ENCODE assay signal across 15 mouse cellular contexts in the genomic region with DNA sequence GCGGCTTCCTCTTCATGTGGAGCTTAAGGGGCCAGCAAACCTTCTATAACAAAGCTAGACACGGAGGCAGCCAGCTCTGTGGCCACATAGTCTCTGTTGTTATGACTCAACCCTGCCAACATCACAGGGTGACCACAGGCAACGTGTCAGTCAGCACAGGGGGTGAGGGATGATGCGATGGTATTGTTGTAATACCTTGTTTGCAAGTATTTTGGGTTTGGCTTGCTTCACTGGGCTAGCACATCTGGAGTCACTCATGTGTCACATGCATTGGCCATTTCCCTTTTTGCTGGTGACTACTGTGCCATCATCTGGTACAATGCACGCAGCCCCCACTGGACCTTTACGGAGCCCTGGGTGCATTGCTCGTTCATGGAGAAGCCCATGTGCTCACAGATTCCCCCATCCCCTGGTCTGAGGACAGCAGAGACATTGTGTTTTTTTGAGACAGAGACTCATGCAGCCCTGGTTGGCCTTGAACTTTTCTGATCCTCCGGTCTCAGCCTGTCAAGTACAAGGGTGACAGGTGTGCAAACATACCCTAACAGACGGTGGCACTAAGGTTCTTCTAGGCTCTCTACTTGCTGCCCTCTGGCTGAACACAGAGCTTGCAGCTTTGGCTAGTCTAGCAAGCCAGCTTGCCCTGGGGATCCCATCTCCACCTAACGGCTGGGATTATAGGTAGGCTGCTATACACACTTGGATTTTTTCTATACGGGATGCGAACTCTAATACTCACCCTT. TPM values are rescaled to one million over a fixed set of nuclear protein-coding genes. Genes with fewer than 3 reads are reported as not detected.
A peak's percentile ranks its signal among the peaks of the same experiment; 100 is the strongest.
DNase-seq lines count a peak whose midpoint lies in the region; ATAC-seq and TF ChIP-seq lines count a peak whose summit lies in the region.
"Had no signal": no experiment of that assay in that cellular context is flagged by ENCODE, and none has a peak within 500 bp of the region (broad histone marks: within the 10 kb centered on the region; RNA-seq: fewer than 3 reads in every experiment).

No protein-coding gene starts in this region.

- no peak for TF ChIP-seq CTCF in bone marrow, adult 2 months (IDR thresholded peaks at IDR 0.05; ENCODE audit: control insufficient read depth, insufficient read depth, low read length)

- no peaks in the 10 kb centered on the region for H3K9me3 ChIP-seq in heart, embryonic 11.5 days (replicated peaks; ENCODE audit: control insufficient read depth, low read length)
- H3K9me3 ChIP-seq in heart, embryonic 10.5 days, result no peaks in the 10 kb centered on the region
- H3K9me3 ChIP-seq in neural tube, embryonic 15.5 days (replicated peaks), result no peaks in the 10 kb centered on the region
- no peaks in the 10 kb centered on the region for H3K9me3 ChIP-seq in midbrain, embryonic 11.5 days (ENCODE audit: control insufficient read depth, low read length)
- H3K9me3 ChIP-seq: stomach, embryonic 15.5 days had no signal

- no peaks in the 10 kb centered on the region for H3K27me3 ChIP-seq in heart, embryonic 11.5 days (ENCODE audit: control insufficient read depth, insufficient read depth, low read length)
- no peaks in the 10 kb centered on the region for H3K27me3 ChIP-seq in heart, embryonic 10.5 days (ENCODE audit: insufficient read depth, poor library complexity, severe bottlenecking)
- H3K27me3 ChIP-seq in neural tube, embryonic 15.5 days (replicated peaks), result no peaks in the 10 kb centered on the region
- no peaks in the 10 kb centered on the region for H3K27me3 ChIP-seq in midbrain, embryonic 11.5 days (ENCODE audit: control insufficient read depth, insufficient read depth, low read length)
- H3K27me3 ChIP-seq: stomach, embryonic 15.5 days had no signal

- peaks cover 17% of the 10 kb centered on the region for H3K36me3 ChIP-seq in heart, embryonic 11.5 days (ENCODE audit: control insufficient read depth, insufficient read depth, low read length)
- peaks cover 77% of the 10 kb centered on the region for H3K36me3 ChIP-seq in heart, embryonic 10.5 days
- peaks cover 24% of the 10 kb centered on the region for H3K36me3 ChIP-seq in neural tube, embryonic 15.5 days
- peaks cover 5% of the 10 kb centered on the region; the same call in 1 of the 2 replicates for H3K36me3 ChIP-seq in midbrain, embryonic 11.5 days (ENCODE audit: control insufficient read depth, insufficient read depth, low read length)

- no peak for ATAC-seq in heart, embryonic 11.5 days (replicated peaks; ENCODE audit: insufficient number of reproducible peaks, low FRiP score, low TSS enrichment)
- no peak for ATAC-seq in neural tube, embryonic 15.5 days (ENCODE audit: low FRiP score)
- no peak for ATAC-seq in midbrain, embryonic 11.5 days (ENCODE audit: low FRiP score)

- no peak for DNase-seq in heart, embryonic 10.5 days (ENCODE audit: low spot score)
- DNase-seq in A20 (ENCODE audit: low read depth, low spot score), result peak; percentile 96
- DNase-seq in monocyte, adult 2 months (ENCODE audit: low read depth in 1 of 2, low spot score in 2 of 2), result peak; percentile 62 to 64
- DNase-seq in midbrain, embryonic 11.5 days (ENCODE audit: low spot score, missing footprints), result no peak
- DNase-seq in kidney, postnatal 25 days, result no peak
- DNase-seq: cerebellum, adult 2 months; heart, postnatal 10 days; kidney, adult 9 months; liver; right cerebral cortex, postnatal 4 days had no signal

- WGBS in heart, embryonic 11.5 days (ENCODE audit: insufficient replicate concordance), result 87% methylated on average over 12 of the region's 12 CpGs
- WGBS in heart, embryonic 10.5 days, result 88% methylated on average over 12 of the region's 12 CpGs
- WGBS in bone marrow, adult 2 months, result 62% methylated on average over 12 of the region's 12 CpGs
- 92% methylated on average over 12 of the region's 12 CpGs for WGBS in neural tube, embryonic 15.5 days
- WGBS in midbrain, embryonic 11.5 days, result 93% methylated on average over 12 of the region's 12 CpGs

- H3K4me1 ChIP-seq in heart, embryonic 11.5 days (ENCODE audit: control insufficient read depth, insufficient read depth, low read length), result 0 out of 2 replicates have a peak, but pooled peaks cover 2% of the 10 kb centered on the region
- H3K4me1 ChIP-seq in heart, embryonic 10.5 days, result peaks cover 19% of the 10 kb centered on the region; the same call in 1 of the 2 replicates
- peaks cover 11% of the 10 kb centered on the region for H3K4me1 ChIP-seq in bone marrow, adult 2 months (ENCODE audit: control insufficient read depth, insufficient read depth, low read length)
- H3K4me1 ChIP-seq in neural tube, embryonic 15.5 days, result peaks cover 4% of the 10 kb centered on the region; the same call in 1 of the 2 replicates
- no peaks in the 10 kb centered on the region for H3K4me1 ChIP-seq in midbrain, embryonic 11.5 days (ENCODE audit: control insufficient read depth, insufficient read depth, low read length)

- no peak overlapping the region for H3K4me2 ChIP-seq in heart, embryonic 11.5 days
- no peak overlapping the region for H3K4me2 ChIP-seq in neural tube, embryonic 15.5 days
- H3K4me2 ChIP-seq in midbrain, embryonic 11.5 days, result no peak overlapping the region
- H3K4me2 ChIP-seq: stomach, embryonic 15.5 days had no signal

- TF ChIP-seq POLR2A in bone marrow, adult 2 months (IDR thresholded peaks at IDR 0.05; ENCODE audit: borderline replicate concordance, control insufficient read depth, low read depth, low read length), result no peak

- H3K4me3 ChIP-seq in heart, embryonic 11.5 days (ENCODE audit: low read depth, low read length), result no peak overlapping the region
- no peak overlapping the region for H3K4me3 ChIP-seq in heart, embryonic 10.5 days
- H3K4me3 ChIP-seq in bone marrow, adult 2 months (replicated peaks; ENCODE audit: control insufficient read depth, low read depth, low read length), result no peak overlapping the region
- H3K4me3 ChIP-seq in neural tube, embryonic 15.5 days (replicated peaks), result no peak overlapping the region
- H3K4me3 ChIP-seq in midbrain, embryonic 11.5 days (ENCODE audit: low read depth, low read length), result no peak overlapping the region
- H3K4me3 ChIP-seq: left cerebral cortex, adult 2 months; stomach, embryonic 15.5 days had no signal

- peak overlapping the region; percentile 5; the same call in 1 of the 2 replicates for H3K9ac ChIP-seq in heart, embryonic 11.5 days (ENCODE audit: low read depth, low read length)
- no peak overlapping the region for H3K9ac ChIP-seq in neural tube, embryonic 15.5 days (replicated peaks)
- no peak overlapping the region for H3K9ac ChIP-seq in midbrain, embryonic 11.5 days (ENCODE audit: low read length)
- H3K9ac ChIP-seq: stomach, embryonic 15.5 days had no signal

- no peak overlapping the region for H3K27ac ChIP-seq in heart, embryonic 11.5 days (ENCODE audit: low read depth, low read length)
- H3K27ac ChIP-seq in heart, embryonic 10.5 days, result no peak overlapping the region
- peak overlapping the region; percentile 36 for H3K27ac ChIP-seq in bone marrow, adult 2 months (ENCODE audit: control insufficient read depth, insufficient read depth, low read depth, low read length, poor library complexity)
- no peak overlapping the region for H3K27ac ChIP-seq in neural tube, embryonic 15.5 days (replicated peaks)
- no peak overlapping the region for H3K27ac ChIP-seq in midbrain, embryonic 11.5 days (ENCODE audit: low read depth, low read length)
- H3K27ac ChIP-seq: left cerebral cortex, adult 2 months; stomach, embryonic 15.5 days had no signal

RNA-seq across cellular contexts. Expression of gene Gm20431, which starts 11.8 kb away (rescaled TPM):
- 1.9 and 5.2 TPM in 2 replicates for polyA plus RNA-seq in heart, embryonic 11.5 days (2014; fragmentation: Nextera tagmentation; extraction: Ambion mirVana)
- polyA plus RNA-seq in heart, embryonic 10.5 days (2016; fragmentation: Nextera tagmentation; extraction: Ambion mirVana), result 0.36 and 3.9 TPM in 2 replicates
- polyA plus RNA-seq in bone marrow, adult 2 months (2011; ENCODE audit: insufficient read depth, insufficient read length, low replicate concordance, missing spikeins), result not detected in 2 replicates
- polyA plus RNA-seq in neural tube, embryonic 15.5 days (2015; fragmentation: Nextera tagmentation; extraction: Ambion mirVana), result 8.0 and 13.8 TPM in 2 replicates
- 5.8 and 5.9 TPM in 2 replicates for polyA plus RNA-seq in midbrain, embryonic 11.5 days (2014; fragmentation: Nextera tagmentation; extraction: Ambion mirVana)

RNA-seq across cellular contexts. Expression of gene Ube2v1, which starts 17.6 kb away (rescaled TPM):
- polyA plus RNA-seq in heart, embryonic 11.5 days (2014; fragmentation: Nextera tagmentation; extraction: Ambion mirVana), result 195 and 211 TPM in 2 replicates
- polyA plus RNA-seq in heart, embryonic 10.5 days (2016; fragmentation: Nextera tagmentation; extraction: Ambion mirVana), result 312 and 332 TPM in 2 replicates
- polyA plus RNA-seq in bone marrow, adult 2 months (2011; ENCODE audit: insufficient read depth, insufficient read length, low replicate concordance, missing spikeins), result 73.5 and 124 TPM in 2 replicates
- 351 and 371 TPM in 2 replicates for polyA plus RNA-seq in neural tube, embryonic 15.5 days (2015; fragmentation: Nextera tagmentation; extraction: Ambion mirVana)
- 252 and 273 TPM in 2 replicates for polyA plus RNA-seq in midbrain, embryonic 11.5 days (2014; fragmentation: Nextera tagmentation; extraction: Ambion mirVana)

RNA-seq across cellular contexts. Expression of gene Cebpb, which starts 39.3 kb away (rescaled TPM):
- polyA plus RNA-seq in heart, embryonic 11.5 days (2014; fragmentation: Nextera tagmentation; extraction: Ambion mirVana), result 8.0 and 8.2 TPM in 2 replicates
- 4.2 TPM in 2 replicates for polyA plus RNA-seq in heart, embryonic 10.5 days (2016; fragmentation: Nextera tagmentation; extraction: Ambion mirVana)
- 13.0 and 19.5 TPM in 2 replicates for polyA plus RNA-seq in bone marrow, adult 2 months (2011; ENCODE audit: insufficient read depth, insufficient read length, low replicate concordance, missing spikeins)
- polyA plus RNA-seq in neural tube, embryonic 15.5 days (2015; fragmentation: Nextera tagmentation; extraction: Ambion mirVana), result 2.5 and 3.4 TPM in 2 replicates
- 2.3 and 2.5 TPM in 2 replicates for polyA plus RNA-seq in midbrain, embryonic 11.5 days (2014; fragmentation: Nextera tagmentation; extraction: Ambion mirVana)

RNA-seq across cellular contexts. Expression of gene Tmem189, which starts 40.2 kb away (rescaled TPM):
- 38.2 and 38.7 TPM in 2 replicates for polyA plus RNA-seq in heart, embryonic 11.5 days (2014; fragmentation: Nextera tagmentation; extraction: Ambion mirVana)
- 47.7 and 53.8 TPM in 2 replicates for polyA plus RNA-seq in heart, embryonic 10.5 days (2016; fragmentation: Nextera tagmentation; extraction: Ambion mirVana)
- 20.8 and 36.2 TPM in 2 replicates for polyA plus RNA-seq in bone marrow, adult 2 months (2011; ENCODE audit: insufficient read depth, insufficient read length, low replicate concordance, missing spikeins)
- 41.4 and 44.1 TPM in 2 replicates for polyA plus RNA-seq in neural tube, embryonic 15.5 days (2015; fragmentation: Nextera tagmentation; extraction: Ambion mirVana)
- 25.1 and 31.5 TPM in 2 replicates for polyA plus RNA-seq in midbrain, embryonic 11.5 days (2014; fragmentation: Nextera tagmentation; extraction: Ambion mirVana)

Comparison
In these comparisons a context has a peak if more than half of its experiments do, and no peak if none do; other contexts are left out.
1. DNase-seq: peak in A20 (single experiment) and monocyte, adult 2 months (2 of 2); none in heart, embryonic 10.5 days (single experiment), midbrain, embryonic 11.5 days (single experiment) and kidney, postnatal 25 days (0 of 2).